Mouse (Mus musculus): Measurements from ENCODE around the gene Lbhd2. TPM values are rescaled to one million over a fixed set of nuclear protein-coding genes. Genes with fewer than 3 reads are reported as not detected.

The Lbhd2 gene
- total and polyA plus RNA-seq, 3 experiments, result 0.17 to 0.48 (median 0.46) TPM

- no peak for DNase-seq
These were observed 40.7 kb downstream of the Lbhd2 start for GRCm38 (mm10) chr12:111447350-111447749.

- no peak for DNase-seq
These were observed 41.5 kb downstream of the Lbhd2 start for GRCm38 (mm10) chr12:111447898-111448760.

GRCm38 (mm10) chr12:111448931-111449705 lies 42.5 kb downstream of the Lbhd2 start:
- peak; percentile 77 for DNase-seq

- DNase-seq, result peak; percentile 77
These were observed 43.8 kb downstream of the Lbhd2 start for GRCm38 (mm10) chr12:111450359-111450758.

- DNase-seq, result no peak
These were observed 45.0 kb downstream of the Lbhd2 start for GRCm38 (mm10) chr12:111451561-111451960.

- DNase-seq, result no peak
These were observed 47.4 kb downstream of the Lbhd2 start for GRCm38 (mm10) chr12:111454021-111454420.

GRCm38 (mm10) chr12:111454543-111455280 lies 48.1 kb downstream of the Lbhd2 start:
- DNase-seq, result no peak

GRCm38 (mm10) chr12:111455311-111455846 lies 48.8 kb downstream of the Lbhd2 start:
- DNase-seq, result no peak

GRCm38 (mm10) chr12:111455860-111456259 lies 49.3 kb downstream of the Lbhd2 start:
- DNase-seq, result no peak

- no peak for DNase-seq
These were observed 51.1 kb downstream of the Lbhd2 start for GRCm38 (mm10) chr12:111457742-111458141.

Other genes with a start within 250 kb of the Lbhd2 start
- gene Traf3, start 240.4 kb upstream of the Lbhd2 start, total RNA-seq (2021), result 10 to 100 TPM; 25.7 to 35.6 TPM
- 22.7 and 23.3 TPM in 2 replicates for gene Traf3, start 240.4 kb upstream of the Lbhd2 start, polyA plus RNA-seq (2012; rRNA removed)
- not detected for gene 4930595D18Rik, start 222.3 kb upstream of the Lbhd2 start, total RNA-seq (2021)
- not detected in 2 replicates for gene 4930595D18Rik, start 222.3 kb upstream of the Lbhd2 start, polyA plus RNA-seq (2012; rRNA removed)
- gene Amn, start 135.7 kb upstream of the Lbhd2 start, total RNA-seq (2021), result not detected
- gene Amn, start 135.7 kb upstream of the Lbhd2 start, polyA plus RNA-seq (2012; rRNA removed), result 0.17 and 0.62 TPM in 2 replicates
- 100 to 1,000 TPM; 119 to 120 TPM for gene Cdc42bpb, start 29.1 kb upstream of the Lbhd2 start, total RNA-seq (2021)
- gene Cdc42bpb, start 29.1 kb upstream of the Lbhd2 start, polyA plus RNA-seq (2012; rRNA removed), result 339 and 354 TPM in 2 replicates
- 1 to 10 TPM; 4.7 to 7.7 TPM for gene Exoc3l4, start 10.2 kb downstream of the Lbhd2 start, total RNA-seq (2021)
- 12.7 and 13.9 TPM in 2 replicates for gene Exoc3l4, start 10.2 kb downstream of the Lbhd2 start, polyA plus RNA-seq (2012; rRNA removed)
- gene Tnfaip2, start 35.7 kb downstream of the Lbhd2 start, total RNA-seq (2021), result 10 to 100 TPM; 12.2 to 19.5 TPM
- 15.8 and 22.7 TPM in 2 replicates for gene Tnfaip2, start 35.7 kb downstream of the Lbhd2 start, polyA plus RNA-seq (2012; rRNA removed)
- gene Gm266, start 79.0 kb downstream of the Lbhd2 start, total RNA-seq (2021), result under 1 TPM in 1 of 2 experiments, not detected in 1; 0.23 TPM
- 0.10 and 1.2 TPM in 2 replicates for gene Gm266, start 79.0 kb downstream of the Lbhd2 start, polyA plus RNA-seq (2012; rRNA removed)
- 100 to 1,000 TPM; 327 to 470 TPM for gene Eif5, start 131.2 kb downstream of the Lbhd2 start, total RNA-seq (2021)
- gene Eif5, start 131.2 kb downstream of the Lbhd2 start, polyA plus RNA-seq (2012; rRNA removed), result 210 and 254 TPM in 2 replicates
- 10 to 100 TPM; 83.2 to 95.9 TPM for gene Mark3, start 167.7 kb downstream of the Lbhd2 start, total RNA-seq (2021)
- 33.5 and 35.8 TPM in 2 replicates for gene Mark3, start 167.7 kb downstream of the Lbhd2 start, polyA plus RNA-seq (2012; rRNA removed)

Measured in adrenal gland, adult 2 months (tissue).